Mouse (Mus musculus) olfactory bulb, adult 2 months (tissue): ENCODE data around the gene Acvr1b.

Source experiments
- CTCF ChIP-seq: fragments of 200-500 bp; IDR thresholded peaks from 2 replicates; pipeline ENCODE4 v1.5.1; 2012; ENCODE audit warnings: low read depth, mild to moderate bottlenecking, low read length, moderate library complexity; ENCODE audit not compliant: insufficient read depth
- POLR2A ChIP-seq: fragments of 200-500 bp; IDR thresholded peaks from 2 replicates; pipeline ENCODE4 v1.6.1; 2012; ENCODE audit warnings: mild to moderate bottlenecking, low read depth, low read length, moderate library complexity; ENCODE audit not compliant: insufficient read depth

DNA sequence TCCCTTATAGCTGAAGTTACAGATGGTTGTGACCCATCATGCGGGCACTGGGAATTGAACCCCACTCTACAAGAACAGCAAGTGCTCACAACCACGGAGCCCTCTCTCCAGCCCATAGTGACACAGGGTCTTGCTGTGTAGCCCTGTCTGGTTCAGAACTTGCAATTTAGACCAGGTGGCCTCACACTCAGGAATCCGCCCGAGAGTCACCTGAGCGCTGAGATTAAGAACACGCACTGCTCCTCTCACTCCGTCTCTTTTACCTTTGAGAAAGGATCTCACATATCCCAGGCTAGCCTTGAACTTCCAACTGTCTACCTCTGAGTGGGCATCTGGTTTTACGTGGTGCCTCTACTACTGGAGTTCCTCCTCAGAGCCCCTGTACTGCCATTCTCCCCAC, 10.4 kb downstream of the Acvr1b start:
- TF ChIP-seq POLR2A (no peak), CTCF (no peak)
